Mouse (Mus musculus) midbrain, postnatal 0 days (tissue): Measurements from ENCODE around the gene Map7. TPM values are rescaled to one million over a fixed set of nuclear protein-coding genes. Genes with fewer than 3 reads are reported as not detected.

Source experiments
- ATAC-seq: fragments of 200-750 bp; cut with Nextera tagmentation; 2 replicates; pipeline ENCODE4 v1.8.0; 2017; ENCODE audit warnings: moderate number of reproducible peaks, mild to moderate bottlenecking, moderate TSS enrichment, moderate library complexity; ENCODE audit not compliant: low FRiP score
- DNase-seq: peaks from one replicate; pipeline ENCODE4 v3.0.0-alpha.2; 2015; ENCODE audit warnings: low spot score
- H3K27ac ChIP-seq: fragments of 300-500 bp; sonication (generic); 2 replicates; pipeline ENCODE4 v1.5.1; 2014; ENCODE audit warnings: low read depth, mild to moderate bottlenecking, low read length, mixed read lengths
- H3K27me3 ChIP-seq: fragments of 300-500 bp; sonication (generic); 2 replicates; pipeline ENCODE4 v1.6.1; 2014; ENCODE audit warnings: low read length, control low read depth, mixed read lengths; ENCODE audit not compliant: insufficient read depth
- H3K36me3 ChIP-seq: fragments of 300-500 bp; sonication (generic); 2 replicates; pipeline ENCODE4 v1.6.1; 2014; ENCODE audit warnings: low read length, control low read depth, mixed read lengths; ENCODE audit not compliant: insufficient read depth
- H3K4me1 ChIP-seq: fragments of 300-500 bp; sonication (generic); 2 replicates; pipeline ENCODE4 v1.6.1; 2014; ENCODE audit warnings: mild to moderate bottlenecking, control low read depth, antibody characterized with exemption, low read length, mixed read lengths; ENCODE audit not compliant: insufficient read depth
- H3K4me2 ChIP-seq: fragments of 300-500 bp; sonication (generic); 2 replicates; pipeline ENCODE4 v1.6.1; 2014; ENCODE audit warnings: low read depth, mild to moderate bottlenecking, low read length, mixed read lengths; ENCODE audit not compliant: poor library complexity, severe bottlenecking
- H3K4me3 ChIP-seq: fragments of 300-500 bp; sonication (generic); 2 replicates; pipeline ENCODE4 v1.5.1; 2014; ENCODE audit warnings: low read depth, mild to moderate bottlenecking, low read length, moderate library complexity
- H3K9ac ChIP-seq: fragments of 300-500 bp; sonication (generic); replicated peaks from 2 replicates; pipeline ENCODE4 v1.6.1; 2014; ENCODE audit warnings: mild to moderate bottlenecking, low read length, moderate library complexity, mixed read lengths; ENCODE audit not compliant: poor library complexity, severe bottlenecking
- H3K9me3 ChIP-seq: fragments of 300-500 bp; sonication (generic); 2 replicates; pipeline ENCODE4 v1.6.1; 2016; ENCODE audit warnings: low read length, control low read depth
- CTCF ChIP-seq: IDR thresholded peaks from 2 replicates; pipeline ENCODE4 v1.5.1; 2016; ENCODE audit warnings: antibody characterized with exemption, mild to moderate bottlenecking
- WGBS: fragments of 180-500 bp; shearing (Covaris S2); extraction: QIAGEN DNeasy Blood & Tissue Kit; methylation state at CpG from one replicate; pipeline ENCODE4 v1.1.7; 2014; 5-methylcytosine and 5-hydroxymethylcytosine counted together
- polyA plus RNA-seq: library from polyadenylated mRNA; unstranded; fragments of >200 nt; fragmentation: Nextera tagmentation; extraction: Ambion mirVana; gene quantifications from 2 replicates; pipeline ENCODE4 v1.2.1, GENCODE M21; 2015
- total RNA-seq: library from RNA; depleted of rRNA; stranded (reverse); fragments of >200 nt; gene quantifications from 2 replicates; pipeline ENCODE4 v1.2.3, GENCODE M21; 2014

Gene Map7
- total and polyA plus RNA-seq, 2 experiments from 2014 or later = 8.3 to 8.7 TPM

DNA sequence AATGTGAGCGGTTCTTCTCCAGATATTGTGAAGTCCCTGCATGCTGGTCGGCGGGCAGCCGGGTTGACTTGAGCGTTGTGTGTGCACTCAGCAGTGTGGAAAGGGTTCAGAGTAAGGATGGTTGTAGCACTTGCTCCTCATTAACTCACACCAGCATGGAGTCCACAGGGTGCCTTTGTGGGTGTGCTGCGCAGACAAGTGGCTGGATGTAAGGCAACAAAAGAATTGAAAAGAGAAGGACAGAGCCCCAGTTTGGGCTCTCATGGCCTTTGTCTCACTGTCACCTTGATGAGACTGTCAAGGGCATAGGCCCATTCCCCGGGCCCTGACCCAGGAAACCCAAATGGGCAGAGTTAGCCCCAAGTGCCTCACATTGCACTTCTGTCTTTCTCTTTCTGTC lies 116.2 kb downstream of the Map7 start:
- ATAC-seq (no peak), DNase-seq (no peak)
- no peak overlapping the region for H3K9ac ChIP-seq
- no peaks in the 10 kb centered on the region for H3K27me3 ChIP-seq
- no peak for TF ChIP-seq CTCF
- H3K9me3 ChIP-seq = no peaks in the 10 kb centered on the region
- H3K4me1 ChIP-seq = no peaks in the 10 kb centered on the region
- H3K36me3 ChIP-seq = no peaks in the 10 kb centered on the region
- 86% methylated on average over 7 of the region's 7 CpGs for WGBS
- H3K4me2 ChIP-seq = no peak overlapping the region
- no peak overlapping the region for H3K27ac ChIP-seq
- H3K4me3 ChIP-seq = no peak overlapping the region

DNA sequence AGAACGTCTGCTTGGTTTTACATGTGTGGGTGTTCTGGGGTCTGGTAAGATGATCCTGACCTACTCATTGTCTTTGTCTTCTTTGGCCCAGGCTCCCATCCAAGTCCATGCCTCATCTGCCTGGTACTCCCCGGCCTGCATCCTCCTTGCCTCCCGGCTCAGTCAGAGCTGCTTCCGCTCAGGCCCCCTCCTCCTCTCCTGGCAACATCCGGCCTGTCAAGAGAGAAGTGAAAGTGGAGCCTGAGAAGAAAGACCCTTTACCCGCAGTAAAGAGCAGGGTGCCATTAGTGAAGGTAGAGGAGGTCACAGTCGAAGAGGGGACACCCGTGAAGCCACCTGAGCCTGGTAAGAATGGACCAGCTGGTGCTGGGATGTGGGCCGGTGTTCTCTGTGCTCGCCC lies 118.8 kb downstream of the Map7 start:
- Histone ChIP-seq H3K27ac (no peak overlapping the region), H3K36me3 (no peaks in the 10 kb centered on the region), H3K9me3 (no peaks in the 10 kb centered on the region), H3K4me1 (no peaks in the 10 kb centered on the region), H3K4me2 (no peak overlapping the region), H3K27me3 (no peaks in the 10 kb centered on the region), H3K9ac (no peak overlapping the region), H3K4me3 (no peak overlapping the region)
- TF ChIP-seq CTCF = no peak
- WGBS = 77% methylated on average over 10 of the region's 10 CpGs
- no peak for DNase-seq
- ATAC-seq = no peak

GRCm38 (mm10) chr10:20268945-20269344 lies 120.7 kb downstream of the Map7 start:
- no peak for ATAC-seq
- no peak for DNase-seq
- Histone ChIP-seq H3K4me1 (no peaks in the 10 kb centered on the region), H3K27ac (no peak overlapping the region), H3K36me3 (no peaks in the 10 kb centered on the region), H3K9ac (no peak overlapping the region), H3K4me3 (no peak overlapping the region), H3K27me3 (no peaks in the 10 kb centered on the region), H3K4me2 (no peak overlapping the region), H3K9me3 (no peaks in the 10 kb centered on the region)
- WGBS = 67% methylated on average over 7 of the region's 7 CpGs
- TF ChIP-seq CTCF = no peak

DNA sequence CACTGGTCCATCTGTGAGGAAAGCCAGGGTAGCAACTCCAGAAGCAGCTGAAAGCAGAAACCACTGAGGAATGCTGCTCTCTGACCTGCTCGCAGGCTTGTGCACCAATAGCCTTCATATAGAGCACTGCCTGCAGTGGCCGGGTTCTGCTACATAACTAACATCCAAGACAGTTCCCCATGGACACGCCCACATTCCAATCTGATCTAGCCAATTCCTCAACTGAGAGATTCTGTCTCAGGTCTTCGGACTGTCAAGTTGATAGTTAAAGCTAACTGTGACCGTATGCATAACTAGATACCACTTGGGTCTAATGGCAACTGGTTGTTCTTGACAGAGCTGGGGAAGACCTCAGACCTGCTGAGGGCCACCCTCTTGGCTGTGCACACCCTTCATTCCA lies 124.1 kb downstream of the Map7 start:
- ATAC-seq (no peak), DNase-seq (no peak)
- H3K27ac ChIP-seq = no peak overlapping the region
- no peak overlapping the region for H3K9ac ChIP-seq
- H3K9me3 ChIP-seq = no peaks in the 10 kb centered on the region
- TF ChIP-seq CTCF = no peak
- no peaks in the 10 kb centered on the region for H3K27me3 ChIP-seq
- H3K4me1 ChIP-seq = no peaks in the 10 kb centered on the region
- no peak overlapping the region for H3K4me3 ChIP-seq
- WGBS = 93% methylated on average over 5 of the region's 5 CpGs
- H3K4me2 ChIP-seq = no peak overlapping the region
- no peaks in the 10 kb centered on the region for H3K36me3 ChIP-seq

DNA sequence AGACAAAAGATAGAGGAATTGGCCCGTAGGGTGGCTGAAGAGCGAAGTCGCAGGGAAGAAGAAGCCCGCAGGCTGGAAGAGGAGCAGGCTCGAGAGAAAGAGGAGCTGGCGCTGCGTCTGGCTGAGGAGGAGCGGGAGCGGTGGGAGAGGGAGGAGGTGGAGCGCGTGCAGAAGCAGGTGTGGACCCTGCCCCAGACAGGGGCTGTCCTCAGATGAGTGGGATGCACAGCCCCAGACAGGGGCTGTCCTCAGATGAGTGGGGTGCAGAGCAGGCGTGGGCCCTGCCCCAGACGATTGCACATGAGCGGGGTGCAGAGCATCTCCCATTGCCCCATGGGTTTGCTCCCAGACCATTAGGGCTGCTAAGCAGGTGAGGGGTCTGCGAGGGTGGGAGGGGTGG lies 125.0 kb downstream of the Map7 start:
- no peak overlapping the region for H3K4me3 ChIP-seq
- no peak overlapping the region; the same call in 1 of the 2 replicates for H3K4me2 ChIP-seq
- no peak for DNase-seq
- no peak overlapping the region for H3K27ac ChIP-seq
- H3K27me3 ChIP-seq = no peaks in the 10 kb centered on the region
- WGBS = 68% methylated on average over 15 of the region's 15 CpGs
- H3K36me3 ChIP-seq = no peaks in the 10 kb centered on the region
- no peaks in the 10 kb centered on the region for H3K4me1 ChIP-seq
- no peak overlapping the region for H3K9ac ChIP-seq
- ATAC-seq = 0 out of 2 replicates have a peak, but pooled peaks have one; percentile 47
- H3K9me3 ChIP-seq = no peaks in the 10 kb centered on the region
- no peak for TF ChIP-seq CTCF

DNA sequence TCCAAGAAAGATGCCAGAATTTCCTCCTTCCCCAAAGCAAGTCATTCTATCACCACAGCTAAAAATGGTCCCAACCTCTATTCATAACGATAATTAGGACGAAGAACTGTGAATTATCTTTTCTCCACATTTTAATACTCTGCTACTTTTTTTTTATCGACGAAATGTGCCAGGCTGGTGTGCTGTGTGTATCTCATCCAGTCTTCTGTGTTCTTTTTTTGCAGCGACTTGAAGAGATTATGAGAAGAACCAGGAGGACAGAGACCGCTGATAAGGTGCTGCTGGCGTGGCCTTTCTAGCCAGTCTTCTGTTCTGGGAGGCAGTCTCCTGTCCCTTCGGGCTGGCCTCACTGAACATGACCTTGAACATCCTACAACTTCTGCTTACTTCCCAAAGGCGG lies 125.8 kb downstream of the Map7 start:
- H3K4me1 ChIP-seq = no peaks in the 10 kb centered on the region
- no peaks in the 10 kb centered on the region for H3K9me3 ChIP-seq
- no peak overlapping the region for H3K4me2 ChIP-seq
- DNase-seq (no peak), ATAC-seq (no peak)
- H3K27ac ChIP-seq = no peak overlapping the region
- no peak overlapping the region for H3K4me3 ChIP-seq
- 81% methylated on average over 9 of the region's 9 CpGs for WGBS
- H3K9ac ChIP-seq = no peak overlapping the region
- no peaks in the 10 kb centered on the region for H3K36me3 ChIP-seq
- no peak for TF ChIP-seq CTCF
- no peaks in the 10 kb centered on the region for H3K27me3 ChIP-seq
